Mouse (Mus musculus): ENCODE results near the gene Cntnap5a. TPM values are rescaled to one million over a fixed set of nuclear protein-coding genes. Genes with fewer than 3 reads are reported as not detected.
A peak's percentile ranks its signal among the peaks of the same experiment; 100 is the strongest.

The Cntnap5a gene
- polyA plus RNA-seq (2014; fragmentation: Nextera tagmentation; extraction: Ambion mirVana), result 0.15 and 0.25 TPM in 2 replicates

DNA sequence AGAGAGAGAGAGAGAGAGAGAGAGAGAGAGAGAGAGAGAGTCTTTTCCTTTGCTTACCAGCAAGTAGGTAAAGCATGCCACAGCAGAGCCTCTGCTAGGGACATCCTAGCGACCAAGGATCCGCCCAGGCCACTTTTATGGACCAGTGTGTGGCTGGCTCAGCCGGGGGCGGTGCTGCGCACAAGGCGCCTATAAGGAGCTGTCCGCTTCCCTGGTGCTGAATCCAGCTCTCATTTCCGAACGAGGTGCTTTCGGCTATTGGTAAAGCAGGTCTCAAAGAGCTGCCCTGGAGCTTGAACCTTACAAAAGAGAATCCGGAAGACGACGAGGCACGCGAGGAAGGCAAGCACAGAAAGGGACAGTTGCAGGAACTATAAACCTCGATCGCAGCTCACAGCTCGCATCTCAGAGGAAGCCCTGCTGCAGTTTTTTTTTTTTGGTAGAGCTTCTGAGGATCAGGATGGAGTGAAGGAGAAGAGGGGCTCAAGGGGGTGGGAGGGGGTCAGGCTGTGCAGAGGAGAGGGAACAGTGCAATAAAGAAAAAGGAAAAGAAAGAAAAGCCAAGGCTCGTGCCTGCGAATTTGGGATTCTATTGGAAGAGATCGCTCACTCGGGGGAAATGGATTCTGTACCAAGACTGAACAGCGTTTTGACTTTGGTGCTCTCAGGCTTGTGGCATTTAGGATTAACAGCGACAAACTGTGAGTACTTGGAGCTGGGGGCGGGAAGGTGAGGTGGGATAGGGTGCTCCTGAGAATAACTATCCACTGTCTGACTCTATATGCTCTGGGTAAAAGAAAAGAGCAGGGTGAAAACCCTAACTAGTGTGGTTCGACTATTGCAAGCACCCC, at the start of gene Cntnap5a:
TSS of gene Cntnap5a (plus strand) at position 239 of the 851 bp plus-strand sequence.
- no peaks in the 10 kb centered on the region for H3K4me1 ChIP-seq (replicated peaks; ENCODE audit: control insufficient read depth, insufficient read depth, low read length)
- no peak within 1 kb of the TSS for H3K9ac ChIP-seq (ENCODE audit: low read depth, low read length)
- WGBS, result 11% methylated on average over 26 of the region's 26 CpGs

DNA sequence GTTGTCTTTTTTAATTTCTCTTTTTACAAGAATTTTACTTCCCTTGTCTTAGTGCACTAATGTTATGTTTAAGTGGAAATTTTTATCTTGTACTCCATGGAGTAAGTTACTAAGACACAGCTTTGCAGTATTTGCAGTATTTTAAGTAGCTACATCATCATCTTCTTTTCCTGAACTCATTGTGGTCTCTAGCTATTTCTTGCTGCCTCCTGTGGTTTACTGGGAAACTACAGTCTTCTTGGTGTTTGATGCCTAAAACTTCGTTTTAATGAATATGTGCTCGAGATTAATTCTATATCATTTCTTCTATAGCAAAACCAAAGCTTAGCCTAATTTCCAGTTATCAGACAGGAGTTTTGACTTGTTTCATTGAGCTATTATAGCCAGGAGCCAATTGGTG, 37.6 kb upstream of the Cntnap5a start:
- Histone ChIP-seq H3K27ac (ENCODE audit: low read depth, low read length) (no peak overlapping the region), H3K27me3 (ENCODE audit: control insufficient read depth, insufficient read depth, low read length) (no peaks in the 10 kb centered on the region), H3K36me3 (ENCODE audit: control insufficient read depth, insufficient read depth, low read length) (no peaks in the 10 kb centered on the region), H3K9me3 (ENCODE audit: control insufficient read depth, low read length) (no peaks in the 10 kb centered on the region), H3K4me3 (ENCODE audit: low read depth, low read length) (no peak overlapping the region), H3K9ac (ENCODE audit: low read depth, low read length) (no peak overlapping the region), H3K4me2 (replicated peaks; ENCODE audit: low read depth, low read length) (no peak overlapping the region), H3K4me1 (replicated peaks; ENCODE audit: control insufficient read depth, insufficient read depth, low read length) (no peaks in the 10 kb centered on the region)
- DNase-seq (ENCODE audit: low spot score) (no peak), ATAC-seq (ENCODE audit: low FRiP score) (no peak)
- WGBS, result 90% methylated on average over 2 of the region's 2 CpGs

More for the DNA sequence above, at the start of gene Cntnap5a:
- Histone ChIP-seq H3K9me3 (ENCODE audit: control insufficient read depth, low read length) (no peaks in the 10 kb centered on the region), H3K27ac (ENCODE audit: low read depth, low read length) (no peak within 1 kb of the TSS), H3K36me3 (ENCODE audit: control insufficient read depth, insufficient read depth, low read length) (no peaks in the 10 kb centered on the region), H3K4me3 (ENCODE audit: low read depth, low read length) (peak within 1 kb of the TSS; percentile 19; the same call in 1 of the 2 replicates), H3K4me2 (replicated peaks; ENCODE audit: low read depth, low read length) (peak within 1 kb of the TSS; percentile 34), H3K27me3 (ENCODE audit: control insufficient read depth, insufficient read depth, low read length) (no peaks in the 10 kb centered on the region)
- DNase-seq (ENCODE audit: low spot score) (peak; percentile 84), ATAC-seq (ENCODE audit: low FRiP score) (peak; percentile 84)

DNA sequence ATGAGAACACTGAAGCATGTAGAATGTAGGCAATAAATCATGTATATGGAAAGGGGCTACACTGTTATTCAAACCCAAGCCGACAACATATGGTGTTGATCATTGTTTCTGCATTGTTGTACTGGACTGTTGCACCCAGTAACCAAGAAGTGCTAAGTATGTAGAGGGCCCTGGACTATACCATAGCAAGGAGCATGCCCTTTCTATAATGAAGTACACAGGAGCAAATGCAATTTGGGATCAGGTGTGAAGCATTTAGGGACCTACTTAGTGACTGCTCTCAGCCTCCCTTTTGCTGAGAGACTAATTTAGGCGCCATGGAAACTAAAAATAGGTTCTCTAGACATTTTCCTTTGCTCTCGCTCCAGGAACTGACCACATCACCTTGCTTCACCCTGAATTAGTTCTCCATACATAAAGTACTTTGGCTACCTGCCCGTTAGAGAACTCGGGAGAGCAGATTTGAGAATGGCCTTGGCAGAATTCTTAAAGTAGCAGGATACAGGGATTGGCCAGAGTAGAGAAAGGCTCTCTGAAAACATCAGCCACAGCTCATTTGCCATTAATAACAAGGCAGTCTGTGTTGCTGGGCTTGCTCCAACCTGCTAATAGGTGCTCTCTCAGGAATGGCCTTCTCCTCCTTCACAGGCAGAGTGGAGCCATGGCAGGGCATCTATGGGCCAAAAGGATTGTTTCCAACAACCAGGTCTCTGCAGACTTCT, 26.1 kb upstream of the Cntnap5a start:
- 83% methylated on average over 5 of the region's 5 CpGs for WGBS

DNA sequence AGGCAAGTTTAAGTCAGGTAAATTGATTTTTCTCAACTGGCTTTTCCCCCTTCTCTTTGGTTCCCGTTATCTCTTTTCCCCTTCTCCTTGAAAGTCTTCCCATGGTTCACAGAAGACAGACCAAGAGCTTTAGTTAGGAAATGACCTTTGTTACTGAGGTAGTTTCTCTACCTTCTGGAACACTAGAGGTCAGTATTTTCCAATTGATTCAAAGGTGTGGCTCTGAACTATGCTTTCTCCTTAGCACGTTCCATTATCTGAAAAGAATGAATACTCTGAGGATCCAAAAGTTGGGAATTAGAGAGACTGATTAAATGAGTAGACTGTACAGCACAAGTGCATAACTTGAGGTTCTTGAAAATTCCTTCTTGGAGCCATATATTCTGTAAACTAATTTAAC, 1.9 kb downstream of the Cntnap5a start:
- Histone ChIP-seq H3K27me3 (ENCODE audit: control insufficient read depth, insufficient read depth, low read length) (no peaks in the 10 kb centered on the region), H3K4me1 (replicated peaks; ENCODE audit: control insufficient read depth, insufficient read depth, low read length) (no peaks in the 10 kb centered on the region)
- WGBS, result 32% methylated on average over 2 of the region's 2 CpGs

More for the DNA sequence above, 26.1 kb upstream of the Cntnap5a start:
- Histone ChIP-seq H3K9me3 (ENCODE audit: control insufficient read depth, low read length) (no peaks in the 10 kb centered on the region), H3K9ac (ENCODE audit: low read depth, low read length) (no peak overlapping the region), H3K36me3 (ENCODE audit: control insufficient read depth, insufficient read depth, low read length) (no peaks in the 10 kb centered on the region), H3K27ac (ENCODE audit: low read depth, low read length) (no peak overlapping the region), H3K27me3 (ENCODE audit: control insufficient read depth, insufficient read depth, low read length) (no peaks in the 10 kb centered on the region), H3K4me3 (ENCODE audit: low read depth, low read length) (no peak overlapping the region), H3K4me1 (replicated peaks; ENCODE audit: control insufficient read depth, insufficient read depth, low read length) (no peaks in the 10 kb centered on the region), H3K4me2 (replicated peaks; ENCODE audit: low read depth, low read length) (no peak overlapping the region)
- DNase-seq (ENCODE audit: low spot score) (no peak), ATAC-seq (ENCODE audit: low FRiP score) (no peak)

DNA sequence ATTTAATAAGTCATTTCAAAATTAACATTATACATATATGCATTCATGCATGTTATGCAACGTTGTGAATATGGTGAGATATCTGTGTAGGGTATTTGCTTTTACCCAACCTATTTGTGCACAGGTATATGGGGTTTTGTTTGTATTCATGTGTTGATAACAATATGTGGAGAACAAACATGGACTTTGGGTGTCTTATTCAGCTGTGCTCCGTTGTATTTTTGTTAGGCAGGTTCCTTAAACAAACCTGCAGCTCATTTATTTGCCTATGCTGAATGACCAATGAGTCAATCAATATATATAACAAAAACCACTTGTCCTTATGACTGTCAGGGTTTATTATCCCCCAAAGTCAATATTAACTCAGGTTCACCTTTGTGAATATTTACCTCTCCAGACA, 15.2 kb downstream of the Cntnap5a start:
- H3K9me3 ChIP-seq (ENCODE audit: control insufficient read depth, low read length), result no peaks in the 10 kb centered on the region
- H3K9ac ChIP-seq (ENCODE audit: low read depth, low read length), result no peak overlapping the region
- no peak overlapping the region for H3K4me2 ChIP-seq (replicated peaks; ENCODE audit: low read depth, low read length)
- DNase-seq (ENCODE audit: low spot score), result no peak
- no peaks in the 10 kb centered on the region for H3K27me3 ChIP-seq (ENCODE audit: control insufficient read depth, insufficient read depth, low read length)
- no peak overlapping the region for H3K27ac ChIP-seq (ENCODE audit: low read depth, low read length)
- no peak overlapping the region for H3K4me3 ChIP-seq (ENCODE audit: low read depth, low read length)
- H3K36me3 ChIP-seq (ENCODE audit: control insufficient read depth, insufficient read depth, low read length), result no peaks in the 10 kb centered on the region
- WGBS, result 77% methylated on average over 2 of the region's 2 CpGs
- no peak for ATAC-seq (ENCODE audit: low FRiP score)
- H3K4me1 ChIP-seq (replicated peaks; ENCODE audit: control insufficient read depth, insufficient read depth, low read length), result no peaks in the 10 kb centered on the region

More for the DNA sequence above, 1.9 kb downstream of the Cntnap5a start:
- Histone ChIP-seq H3K9me3 (ENCODE audit: control insufficient read depth, low read length) (no peaks in the 10 kb centered on the region), H3K27ac (ENCODE audit: low read depth, low read length) (no peak overlapping the region), H3K4me2 (replicated peaks; ENCODE audit: low read depth, low read length) (no peak overlapping the region), H3K9ac (ENCODE audit: low read depth, low read length) (no peak overlapping the region), H3K36me3 (ENCODE audit: control insufficient read depth, insufficient read depth, low read length) (no peaks in the 10 kb centered on the region), H3K4me3 (ENCODE audit: low read depth, low read length) (no peak overlapping the region)
- DNase-seq (ENCODE audit: low spot score) (peak; percentile 9), ATAC-seq (ENCODE audit: low FRiP score) (no peak; the same call in 1 of the 2 replicates)

DNA sequence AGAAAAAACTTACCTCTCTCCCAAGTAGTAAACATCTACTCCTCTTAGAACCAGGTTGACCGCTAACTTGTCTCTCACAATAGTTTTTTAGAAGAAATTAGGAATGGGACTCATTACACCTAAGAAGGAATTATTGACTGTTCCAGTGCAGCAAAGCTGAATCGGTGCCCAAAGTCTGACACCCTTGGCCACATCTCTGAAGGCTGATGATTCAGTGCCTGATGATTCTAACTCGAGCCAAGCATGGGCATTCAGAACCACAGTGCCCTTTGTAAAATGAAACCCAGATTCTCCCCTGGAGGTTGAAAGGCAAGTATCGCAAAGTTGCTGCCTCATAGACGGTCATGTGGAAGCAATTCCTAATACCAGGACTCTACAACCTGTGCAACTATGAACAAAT, 58.0 kb downstream of the Cntnap5a start:
- no peaks in the 10 kb centered on the region for H3K4me1 ChIP-seq (replicated peaks; ENCODE audit: control insufficient read depth, insufficient read depth, low read length)
- H3K27me3 ChIP-seq (ENCODE audit: control insufficient read depth, insufficient read depth, low read length), result no peaks in the 10 kb centered on the region
- DNase-seq (ENCODE audit: low spot score) (no peak), ATAC-seq (ENCODE audit: low FRiP score) (no peak)
- H3K4me3 ChIP-seq (ENCODE audit: low read depth, low read length), result no peak overlapping the region
- no peak overlapping the region for H3K27ac ChIP-seq (ENCODE audit: low read depth, low read length)
- WGBS, result 86% methylated on average over 5 of the region's 5 CpGs
- no peak overlapping the region for H3K4me2 ChIP-seq (replicated peaks; ENCODE audit: low read depth, low read length)
- H3K9ac ChIP-seq (ENCODE audit: low read depth, low read length), result no peak overlapping the region
- H3K9me3 ChIP-seq (ENCODE audit: control insufficient read depth, low read length), result no peaks in the 10 kb centered on the region
- H3K36me3 ChIP-seq (ENCODE audit: control insufficient read depth, insufficient read depth, low read length), result no peaks in the 10 kb centered on the region

DNA sequence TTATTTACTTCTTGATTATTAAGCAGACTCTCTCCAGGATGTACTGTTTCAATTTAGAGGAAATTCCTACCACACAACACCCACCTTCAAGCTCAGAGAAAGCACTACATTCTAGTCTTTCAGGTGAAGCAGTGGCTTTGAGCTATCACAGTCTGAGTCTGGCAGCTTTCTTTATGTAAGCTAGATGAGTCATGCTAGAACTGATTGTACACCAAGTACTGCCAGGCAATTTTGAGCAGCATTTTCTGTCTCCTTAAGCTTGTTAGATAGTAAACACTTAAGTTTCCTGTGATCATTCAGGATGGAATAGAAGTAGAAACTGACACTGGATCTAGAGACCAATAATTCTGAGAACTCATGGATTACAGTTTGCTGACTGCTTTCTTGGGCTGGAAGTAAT, 61.0 kb downstream of the Cntnap5a start:
- DNase-seq (ENCODE audit: low spot score), result no peak
- Histone ChIP-seq H3K9ac (ENCODE audit: low read depth, low read length) (no peak overlapping the region), H3K27me3 (ENCODE audit: control insufficient read depth, insufficient read depth, low read length) (no peaks in the 10 kb centered on the region), H3K4me2 (replicated peaks; ENCODE audit: low read depth, low read length) (no peak overlapping the region), H3K36me3 (ENCODE audit: control insufficient read depth, insufficient read depth, low read length) (no peaks in the 10 kb centered on the region), H3K4me3 (ENCODE audit: low read depth, low read length) (no peak overlapping the region), H3K9me3 (ENCODE audit: control insufficient read depth, low read length) (no peaks in the 10 kb centered on the region), H3K4me1 (replicated peaks; ENCODE audit: control insufficient read depth, insufficient read depth, low read length) (no peaks in the 10 kb centered on the region), H3K27ac (ENCODE audit: low read depth, low read length) (no peak overlapping the region)
- ATAC-seq (ENCODE audit: low FRiP score), result no peak

DNA sequence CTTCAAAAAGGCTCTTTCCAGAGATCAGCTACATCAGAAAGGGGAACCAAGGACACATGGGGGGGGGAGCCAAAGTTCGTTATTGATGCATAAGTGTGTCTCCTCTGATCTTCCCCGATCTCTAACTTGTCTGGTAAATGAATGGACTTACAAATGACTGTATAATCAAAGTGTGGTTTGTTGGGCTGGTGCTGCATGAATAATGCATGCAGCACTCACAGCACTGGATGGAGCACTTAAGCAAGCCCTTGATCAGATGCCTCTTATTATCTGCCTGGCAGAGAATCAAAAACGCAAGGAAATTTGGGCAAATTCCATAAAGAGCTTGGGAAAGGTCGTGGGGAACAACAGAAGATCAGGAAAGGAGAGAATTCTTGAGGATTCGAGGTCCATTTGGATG, 100.2 kb downstream of the Cntnap5a start:
- 53% methylated on average over 5 of the region's 5 CpGs for WGBS
- Histone ChIP-seq H3K4me1 (replicated peaks; ENCODE audit: control insufficient read depth, insufficient read depth, low read length) (no peaks in the 10 kb centered on the region), H3K27ac (ENCODE audit: low read depth, low read length) (no peak overlapping the region), H3K36me3 (ENCODE audit: control insufficient read depth, insufficient read depth, low read length) (no peaks in the 10 kb centered on the region), H3K9me3 (ENCODE audit: control insufficient read depth, low read length) (no peaks in the 10 kb centered on the region), H3K9ac (ENCODE audit: low read depth, low read length) (no peak overlapping the region), H3K27me3 (ENCODE audit: control insufficient read depth, insufficient read depth, low read length) (no peaks in the 10 kb centered on the region), H3K4me3 (ENCODE audit: low read depth, low read length) (no peak overlapping the region), H3K4me2 (replicated peaks; ENCODE audit: low read depth, low read length) (no peak overlapping the region)
- ATAC-seq (ENCODE audit: low FRiP score), result 0 out of 2 replicates have a peak, but pooled peaks have one; percentile 55
- DNase-seq (ENCODE audit: low spot score), result no peak

Data from hindbrain, embryonic 11.5 days (tissue).